Mouse (Mus musculus) megakaryocyte, adult 5-6 weeks (primary cell): ENCODE results near the gene Mgmt. TPM values are rescaled to one million over a fixed set of nuclear protein-coding genes. Genes with fewer than 3 reads are reported as not detected.

Experiments used
- ATAC-seq: 2 replicates; pipeline ENCODE4 v1.8.0; 2016; ENCODE audit warnings: mild to moderate bottlenecking, inconsistent platforms; ENCODE audit not compliant: poor library complexity, severe bottlenecking
- total RNA-seq, 2 experiments: library from RNA; stranded (forward) in 1 of 2; stranded (reverse) in 1 of 2; fragments of 153-499, 151-499 nt in 1 of 2; fragments of 221-1000, 200-1000 nt in 1 of 2; gene quantifications; 2 replicates each; pipeline versions ENCODE4 v1.2.3 to v1.2.4; 2015 to 2017

Gene Mgmt
- total RNA-seq, 2 experiments from 2014 or later: 0.58 to 0.66 TPM

DNA sequence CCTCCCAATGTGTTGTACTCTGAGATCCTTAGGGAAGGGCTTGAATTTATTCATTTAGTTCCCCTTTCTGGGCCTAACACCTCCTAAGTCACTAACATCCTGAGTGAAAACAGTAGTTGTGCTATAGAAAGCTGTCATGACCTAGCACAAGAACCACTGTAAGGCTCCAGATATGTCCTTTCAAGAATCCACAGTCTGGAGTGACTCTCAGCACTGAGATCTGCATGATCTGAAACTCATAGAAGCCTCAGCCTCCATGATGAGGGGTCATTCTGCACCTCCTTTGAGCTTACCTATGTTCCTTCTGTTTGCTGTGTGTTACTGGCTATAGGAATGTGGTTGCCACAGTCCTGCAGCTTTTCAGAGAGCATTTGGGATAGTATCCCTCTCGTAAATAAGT is 200.1 kb downstream of the Mgmt start:
- no peak for ATAC-seq

DNA sequence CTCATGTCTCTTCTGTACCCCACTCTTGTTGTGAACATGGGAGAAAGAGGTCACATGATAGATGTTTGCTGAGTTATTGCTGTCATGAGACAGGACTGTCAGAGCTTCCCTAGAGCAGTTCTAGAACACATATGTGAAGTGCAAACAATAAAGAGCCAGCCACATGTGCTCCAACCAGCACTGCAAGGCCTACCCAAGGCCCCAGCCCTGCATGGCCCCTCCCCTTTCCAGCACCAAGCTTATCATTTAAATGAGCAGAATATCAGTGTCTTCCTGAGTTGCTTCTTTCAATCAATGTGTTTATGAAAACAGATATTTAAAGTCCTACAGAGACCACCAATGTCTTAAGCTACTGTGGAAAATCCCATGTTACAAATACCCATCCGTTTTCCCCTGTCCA is 201.3 kb downstream of the Mgmt start:
- ATAC-seq: no peak

GRCm38 (mm10) chr7:137099766-137100165 is 205.4 kb downstream of the Mgmt start:
- no peak for ATAC-seq

GRCm38 (mm10) chr7:137102606-137103195 is 208.3 kb downstream of the Mgmt start:
- no peak for ATAC-seq

DNA sequence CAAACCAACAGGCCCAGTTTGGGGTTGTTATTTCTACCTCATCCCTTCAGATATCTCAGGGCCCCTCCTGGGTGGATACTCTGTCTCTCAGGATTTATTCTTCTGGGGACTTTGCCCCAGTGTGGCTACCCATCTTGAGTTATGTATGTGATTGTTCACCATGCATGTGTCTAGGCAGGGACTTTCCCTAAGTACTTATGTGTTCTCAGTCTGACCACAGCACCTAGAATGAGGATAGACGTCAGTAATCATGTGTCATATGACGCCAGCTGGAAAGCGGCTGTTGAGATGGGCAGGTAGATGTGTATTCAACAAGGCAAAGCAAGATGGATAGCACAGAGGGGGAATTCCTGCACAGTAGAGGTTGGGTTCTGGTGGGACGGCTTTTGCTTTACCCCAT is 217.7 kb downstream of the Mgmt start:
- no peak for ATAC-seq

DNA sequence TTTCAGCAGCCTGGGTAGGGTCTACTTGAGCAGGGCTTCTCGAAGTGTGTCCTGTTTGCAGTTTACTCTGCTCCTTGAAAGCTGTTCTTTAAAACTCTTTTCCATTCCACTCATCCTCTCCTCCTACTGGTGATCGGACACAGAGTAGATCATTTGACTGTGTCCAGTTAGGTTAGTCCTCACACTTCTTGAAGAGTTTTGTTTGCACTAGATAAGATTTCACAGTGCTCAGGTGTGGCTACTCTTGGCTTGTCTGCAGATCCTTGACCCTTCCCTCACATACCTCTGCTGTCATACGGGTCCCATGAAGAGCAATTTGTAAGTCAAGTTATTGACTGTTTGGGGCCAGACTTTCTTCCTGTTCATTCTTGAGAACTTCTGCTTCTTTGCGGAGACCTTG is 221.8 kb downstream of the Mgmt start:
- ATAC-seq: no peak

DNA sequence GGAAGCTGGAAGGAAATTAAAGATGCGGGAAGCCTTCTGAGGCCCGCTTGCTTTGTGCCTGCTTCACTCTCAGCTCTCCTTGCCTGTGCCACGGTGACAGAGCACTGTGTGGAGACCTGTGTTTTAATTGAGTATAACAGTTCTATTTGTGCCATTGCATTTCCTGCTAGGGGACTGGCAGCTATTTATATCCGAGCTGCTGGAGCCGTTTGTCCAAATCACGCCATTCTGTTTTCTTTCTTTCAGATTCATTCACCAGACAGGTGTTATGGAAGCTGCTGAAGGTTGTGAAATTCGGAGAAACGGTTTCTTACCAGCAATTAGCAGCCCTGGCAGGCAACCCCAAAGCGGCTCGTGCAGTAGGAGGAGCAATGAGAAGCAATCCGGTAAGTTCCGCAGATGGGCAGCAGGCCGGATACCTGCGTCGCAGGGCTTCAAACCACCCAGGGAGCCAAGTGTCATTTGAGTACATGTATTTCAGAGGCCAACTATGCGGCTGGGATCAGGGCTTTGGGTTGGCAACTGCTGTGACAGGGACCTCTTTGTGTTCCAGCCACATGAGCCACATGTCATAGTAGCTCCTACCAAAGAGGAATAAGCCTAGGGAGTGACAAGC is 226.9 kb downstream of the Mgmt start:
- ATAC-seq: no peak

DNA sequence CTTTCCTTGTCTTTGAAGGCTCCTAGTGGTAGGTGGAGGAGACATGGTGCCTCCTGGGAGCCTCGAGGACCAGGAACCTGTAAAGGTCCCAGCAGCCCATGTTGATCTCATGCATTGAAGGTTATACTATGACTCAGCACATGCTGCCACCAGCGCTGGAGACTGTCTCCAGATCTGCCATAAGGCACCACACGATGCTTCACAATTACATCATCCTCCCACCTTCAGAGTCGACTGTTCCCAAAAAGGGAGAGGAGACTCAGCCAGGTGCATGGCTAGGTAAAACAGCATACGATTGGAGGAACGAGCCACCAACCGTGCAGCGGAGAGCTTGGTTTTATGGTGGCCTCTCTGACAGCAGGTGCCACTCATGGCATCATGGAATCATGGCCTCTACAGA is 234.3 kb downstream of the Mgmt start:
- no peak for ATAC-seq

GRCm38 (mm10) chr7:137130211-137130610 is 235.8 kb downstream of the Mgmt start:
- no peak for ATAC-seq

GRCm38 (mm10) chr7:137131957-137132356 is 237.5 kb downstream of the Mgmt start:
- no peak for ATAC-seq

DNA sequence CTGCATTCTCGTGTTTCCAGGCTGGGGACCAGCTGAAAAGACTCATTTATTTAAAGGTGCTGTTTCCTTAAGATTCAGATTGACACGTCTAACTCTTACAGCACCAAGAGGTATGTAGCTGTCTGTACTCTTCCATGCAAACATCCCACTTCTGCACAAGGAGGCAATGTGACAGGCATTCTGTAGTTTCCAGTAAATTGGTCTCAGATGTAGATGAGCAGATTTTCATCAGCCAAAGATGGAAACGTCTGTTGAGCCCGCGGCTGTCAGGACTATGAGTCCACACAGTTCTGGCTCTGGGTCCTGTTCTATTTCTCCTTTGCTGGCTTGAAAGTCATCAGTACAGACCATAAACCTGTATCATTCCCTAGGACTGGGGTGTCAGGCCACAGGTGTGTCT is 243.7 kb downstream of the Mgmt start:
- no peak for ATAC-seq

DNA sequence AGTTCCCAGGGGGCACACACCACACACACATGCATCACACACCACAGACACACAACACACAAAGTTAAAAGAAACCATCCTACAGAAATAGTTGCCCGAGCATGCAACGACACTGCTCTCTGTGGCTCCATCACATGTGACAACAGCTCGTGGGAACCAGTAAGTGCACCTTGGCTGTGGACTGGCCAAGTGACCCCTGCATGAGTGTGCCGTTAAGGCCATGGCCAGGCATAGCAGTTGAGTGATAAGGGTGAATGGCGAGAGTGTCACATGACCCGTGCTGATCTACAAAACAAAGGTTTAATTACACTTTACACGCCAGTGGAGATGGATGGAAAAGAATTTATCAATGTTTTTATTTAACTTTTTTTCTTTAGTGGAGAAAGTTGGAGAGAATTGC is 245.9 kb downstream of the Mgmt start:
- ATAC-seq: no peak

- no peak for ATAC-seq
These were observed 247.0 kb downstream of the Mgmt start for GRCm38 (mm10) chr7:137141386-137141785.

DNA sequence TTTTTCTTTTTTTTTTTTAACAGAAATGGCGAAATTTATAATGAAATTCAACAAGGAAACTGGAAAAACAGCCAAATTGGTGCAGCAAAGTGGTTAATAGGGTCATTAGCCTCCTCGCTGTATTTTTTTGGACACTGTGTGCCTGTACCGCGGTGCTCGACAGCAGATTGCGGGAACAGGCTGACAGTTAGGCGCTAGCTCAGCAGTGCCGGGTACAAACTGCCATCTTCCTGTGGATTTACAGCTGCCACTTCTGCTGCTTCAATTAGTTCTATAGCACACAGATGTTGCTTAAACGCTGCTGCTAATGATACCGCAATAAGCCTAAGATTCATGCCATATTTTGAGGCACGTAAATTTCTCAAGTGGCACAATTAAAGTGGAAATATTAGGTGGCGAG is 252.7 kb downstream of the Mgmt start:
- no peak for ATAC-seq

GRCm38 (mm10) chr7:137151854-137152253 is 257.4 kb downstream of the Mgmt start:
- ATAC-seq: no peak

DNA sequence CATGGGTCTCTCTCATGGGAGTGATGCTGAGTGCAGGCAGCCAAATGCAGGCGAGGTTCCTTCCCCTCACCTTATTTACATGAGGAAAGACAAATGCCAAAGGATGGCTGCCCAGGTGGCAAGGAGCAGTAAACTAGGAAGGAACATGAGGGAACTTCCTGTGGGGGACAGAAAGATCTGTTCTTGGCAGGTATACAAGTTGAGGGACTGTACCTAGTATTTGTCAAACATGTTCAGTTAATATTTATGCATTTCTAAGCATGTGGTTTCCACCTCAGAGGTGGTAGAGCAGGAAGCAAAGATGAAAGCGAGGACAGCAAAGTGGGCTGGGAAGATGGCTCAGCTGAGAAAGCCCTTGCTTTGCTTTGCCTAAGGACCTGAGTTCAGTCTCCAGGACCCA is 260.2 kb downstream of the Mgmt start:
- no peak for ATAC-seq

GRCm38 (mm10) chr7:137159086-137159485 is 264.7 kb downstream of the Mgmt start:
- ATAC-seq: no peak

- no peak for ATAC-seq
These were observed 277.9 kb downstream of the Mgmt start for GRCm38 (mm10) chr7:137172278-137172677.
